Mouse (Mus musculus) c-Kit-negative CD71-positive TER-119-positive erythroid progenitor cells, embryonic 14.5 days (primary cell): ENCODE measurements around the gene Map7.

Experiments used
- DNase-seq: peaks from one replicate; pipeline ENCODE4 v3.0.0-alpha.2; 2013; ENCODE audit warnings: low read depth, low spot score

The Map7 gene

DNA sequence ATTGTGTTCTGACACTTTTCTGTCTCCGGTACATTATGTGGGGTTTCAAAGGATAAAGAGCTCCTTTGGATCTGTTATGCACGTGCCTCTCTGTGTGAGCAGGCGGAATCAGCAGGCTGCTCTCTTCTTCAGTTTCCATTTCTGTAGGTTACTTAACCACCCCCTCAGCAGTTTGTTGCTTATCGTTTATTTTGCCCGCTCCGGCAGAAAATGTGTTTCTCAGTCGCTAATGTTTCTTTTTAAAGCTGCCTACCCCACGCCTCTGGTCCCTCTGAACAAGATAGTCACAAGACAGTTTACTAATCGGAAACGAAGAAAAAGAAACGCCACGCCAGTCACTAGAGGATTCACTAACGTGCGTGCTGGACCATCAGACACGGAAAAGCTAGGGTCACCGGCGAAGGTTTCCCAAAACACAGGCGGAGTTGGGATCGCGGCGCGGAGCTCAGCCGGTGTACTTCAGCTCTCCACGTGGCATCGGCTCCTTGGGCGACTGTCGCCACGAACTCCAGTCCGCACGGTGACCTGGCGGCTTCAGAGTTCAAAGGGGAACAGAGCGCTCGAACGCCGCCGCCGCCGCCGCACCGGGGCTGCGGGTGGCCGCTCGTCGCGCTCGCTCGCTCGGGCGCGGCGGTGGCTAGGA lies at the start of gene Map7:
Gene Map7 (plus strand): TSS at position 342 of the 643 bp plus-strand sequence.
- DNase-seq, result no peak

GRCm38 (mm10) chr10:20101456-20101855 lies 46.8 kb upstream of the Map7 start:
- no peak for DNase-seq

GRCm38 (mm10) chr10:20104271-20104931 lies 43.9 kb upstream of the Map7 start:
- no peak for DNase-seq

- no peak for DNase-seq
Measured at GRCm38 (mm10) chr10:20105575-20105974, 42.7 kb upstream of the Map7 start.

DNA sequence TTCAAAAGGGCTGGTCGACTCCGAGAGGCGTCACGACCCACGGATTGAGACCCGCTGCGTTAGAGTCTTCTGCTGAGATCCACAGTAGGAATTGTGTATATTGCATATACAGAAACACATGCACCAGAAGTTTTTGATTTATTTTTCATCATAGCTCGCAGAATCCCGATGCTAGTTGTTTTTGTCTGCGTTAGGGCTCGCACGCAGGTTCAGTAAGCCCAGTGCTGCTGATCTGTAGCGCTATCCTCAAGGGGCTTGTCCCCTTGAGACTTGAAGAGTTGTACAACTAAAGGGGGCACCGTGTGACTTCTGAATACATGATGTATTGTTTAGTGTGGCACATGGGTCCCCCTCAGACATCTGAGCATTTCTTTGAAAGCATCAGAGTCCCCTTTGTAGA lies 41.2 kb upstream of the Map7 start:
- no peak for DNase-seq

DNA sequence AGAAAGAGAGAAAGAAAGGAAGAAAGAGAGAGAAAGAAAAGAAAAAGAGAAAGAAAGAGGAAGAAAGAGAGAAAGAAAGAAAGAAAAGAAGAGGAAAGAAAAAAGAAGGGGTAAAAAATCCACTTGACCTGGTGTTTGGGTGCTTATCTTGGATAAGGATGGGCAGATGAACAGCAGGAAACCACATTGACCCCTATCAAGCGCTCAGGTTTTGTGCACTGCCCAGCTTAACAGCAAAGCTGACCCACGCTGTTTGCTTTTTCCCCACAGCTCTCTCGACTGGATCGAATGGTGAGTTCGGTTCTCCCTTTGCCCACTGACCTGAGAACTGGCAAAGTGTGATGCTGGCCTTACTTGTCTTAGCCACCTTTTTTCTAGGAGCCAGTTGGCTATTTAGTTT lies 36.8 kb upstream of the Map7 start:
- no peak for DNase-seq

DNA sequence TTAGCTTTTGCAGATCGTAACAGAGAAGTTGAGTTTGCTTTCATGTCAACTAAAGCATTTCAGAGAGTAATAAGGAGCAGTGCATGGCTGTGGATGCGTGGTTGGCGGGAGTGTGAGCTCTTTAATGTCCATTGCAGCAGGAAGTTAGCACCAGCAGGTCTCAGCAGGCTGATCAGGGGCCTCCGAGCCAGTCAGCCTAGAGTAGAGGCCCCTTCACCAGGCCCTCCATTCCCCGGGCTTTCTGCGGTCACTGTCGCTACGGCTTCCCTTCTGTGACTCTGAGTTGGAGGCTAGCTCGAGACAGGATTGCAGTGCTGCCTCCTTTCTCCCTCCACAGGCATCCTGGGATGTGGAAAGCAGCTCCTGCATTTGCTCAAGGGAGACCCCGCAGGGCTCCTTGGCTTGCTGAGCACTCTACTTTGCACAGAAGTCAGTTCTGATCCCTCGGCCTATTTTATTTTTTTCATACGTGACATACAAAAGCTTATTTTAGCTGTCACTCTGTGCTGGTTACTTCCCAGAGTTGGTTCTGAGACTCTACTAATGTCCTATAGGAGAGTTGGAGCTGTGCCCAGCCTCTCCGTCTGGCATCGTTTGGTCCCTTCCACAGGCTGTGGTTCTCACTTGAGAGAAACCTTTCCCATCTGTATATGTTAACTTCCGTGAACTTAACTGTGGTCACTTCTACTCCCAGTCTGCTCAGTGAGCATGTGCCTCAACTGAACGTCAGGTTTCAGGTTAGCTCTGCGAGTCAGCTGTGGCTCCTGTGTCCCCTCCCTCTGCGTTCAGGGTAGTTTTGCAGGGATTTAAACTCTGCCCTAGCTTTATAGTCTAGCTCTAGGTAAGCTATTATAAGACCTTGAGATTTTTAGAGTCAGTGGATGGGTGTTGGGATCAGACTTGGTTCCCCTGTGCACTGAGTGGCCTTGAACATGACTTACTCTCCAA lies 36.0 kb upstream of the Map7 start:
- DNase-seq, result no peak

DNA sequence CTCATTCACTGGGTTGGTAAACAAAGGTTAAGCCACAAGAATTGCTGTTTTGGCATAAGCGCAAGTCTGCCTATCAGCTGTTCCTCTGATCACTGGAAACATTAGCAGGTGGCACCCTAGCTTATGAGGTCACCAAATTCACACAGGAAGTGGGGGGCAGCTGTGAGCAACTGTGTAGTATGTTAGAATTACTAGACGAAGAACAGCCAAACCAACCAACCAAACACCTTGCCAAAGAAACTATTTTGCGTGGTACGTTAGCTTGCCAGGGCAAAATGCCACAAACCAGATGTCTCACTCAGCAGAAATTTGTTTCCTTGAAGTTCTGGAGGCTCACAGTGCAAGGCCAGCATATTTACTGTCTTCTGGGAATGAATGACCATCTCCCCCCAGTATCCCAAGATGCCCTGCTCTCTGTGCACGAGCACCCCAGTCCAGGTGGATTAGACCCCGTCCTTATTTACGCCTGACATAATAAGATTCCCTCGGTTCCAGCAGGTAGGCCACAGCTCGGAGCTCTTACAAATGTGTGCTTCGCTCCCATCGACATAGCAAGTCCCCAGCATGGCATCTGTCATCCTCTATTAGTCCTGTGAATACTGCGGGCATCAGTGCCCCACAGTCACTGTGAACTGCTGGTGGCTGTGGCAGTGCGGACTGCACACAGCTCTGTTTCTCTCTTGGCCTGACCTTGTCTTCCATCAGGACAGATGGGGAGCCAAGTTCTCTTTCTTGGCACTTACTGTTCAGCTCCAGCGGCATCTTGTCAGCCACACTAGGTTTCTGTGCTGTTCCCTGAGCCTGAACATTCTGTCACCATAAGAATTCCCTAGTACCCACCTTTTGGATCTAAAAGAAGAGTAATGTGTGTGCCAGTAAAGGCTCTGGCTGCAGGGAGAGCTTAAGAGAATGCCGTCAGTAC lies 28.5 kb upstream of the Map7 start:
- DNase-seq, result no peak

DNA sequence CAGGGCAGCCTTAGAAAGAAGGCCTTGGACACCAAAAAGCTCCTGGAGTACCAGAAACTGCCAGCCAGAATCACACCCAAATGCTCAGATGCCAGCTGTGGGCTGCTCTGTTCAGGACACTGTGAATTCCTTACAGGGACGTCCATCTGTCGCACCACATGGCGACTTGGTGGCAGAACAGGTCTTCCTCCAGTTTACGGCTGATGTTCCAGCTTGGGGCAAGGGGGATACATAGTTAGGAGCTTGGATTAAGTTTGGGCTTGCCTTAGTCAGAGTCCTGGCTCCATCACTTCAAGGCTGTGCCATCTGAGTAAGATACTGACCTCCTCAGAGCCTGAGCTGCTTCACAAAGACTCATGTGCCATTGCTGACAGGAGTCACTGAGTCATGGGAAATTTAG lies 26.3 kb upstream of the Map7 start:
- no peak for DNase-seq

GRCm38 (mm10) chr10:20123401-20123800 lies 24.9 kb upstream of the Map7 start:
- DNase-seq, result no peak

GRCm38 (mm10) chr10:20124576-20124975 lies 23.7 kb upstream of the Map7 start:
- DNase-seq, result no peak

DNA sequence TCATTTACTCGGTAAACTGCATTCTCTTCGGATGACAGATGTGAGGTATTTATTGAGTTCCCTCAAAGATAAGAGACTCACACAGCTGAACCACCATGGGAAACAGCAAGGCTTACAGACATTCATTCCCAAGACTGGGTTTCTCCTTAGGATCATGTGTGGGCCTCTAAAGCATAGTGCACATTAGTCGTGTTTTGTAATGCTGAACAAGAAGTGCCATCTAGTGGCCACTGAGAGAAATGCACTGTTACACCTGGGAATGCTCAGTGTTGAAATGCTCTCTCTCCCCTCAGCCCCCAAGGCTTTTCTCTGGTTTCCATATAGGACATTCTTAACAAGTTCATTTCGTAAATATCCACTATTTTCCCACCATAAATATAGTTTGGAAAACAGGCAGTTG lies 23.0 kb upstream of the Map7 start:
- DNase-seq, result peak; percentile 29

- DNase-seq, result no peak
Measured at GRCm38 (mm10) chr10:20132933-20133652, 15.2 kb upstream of the Map7 start.

DNA sequence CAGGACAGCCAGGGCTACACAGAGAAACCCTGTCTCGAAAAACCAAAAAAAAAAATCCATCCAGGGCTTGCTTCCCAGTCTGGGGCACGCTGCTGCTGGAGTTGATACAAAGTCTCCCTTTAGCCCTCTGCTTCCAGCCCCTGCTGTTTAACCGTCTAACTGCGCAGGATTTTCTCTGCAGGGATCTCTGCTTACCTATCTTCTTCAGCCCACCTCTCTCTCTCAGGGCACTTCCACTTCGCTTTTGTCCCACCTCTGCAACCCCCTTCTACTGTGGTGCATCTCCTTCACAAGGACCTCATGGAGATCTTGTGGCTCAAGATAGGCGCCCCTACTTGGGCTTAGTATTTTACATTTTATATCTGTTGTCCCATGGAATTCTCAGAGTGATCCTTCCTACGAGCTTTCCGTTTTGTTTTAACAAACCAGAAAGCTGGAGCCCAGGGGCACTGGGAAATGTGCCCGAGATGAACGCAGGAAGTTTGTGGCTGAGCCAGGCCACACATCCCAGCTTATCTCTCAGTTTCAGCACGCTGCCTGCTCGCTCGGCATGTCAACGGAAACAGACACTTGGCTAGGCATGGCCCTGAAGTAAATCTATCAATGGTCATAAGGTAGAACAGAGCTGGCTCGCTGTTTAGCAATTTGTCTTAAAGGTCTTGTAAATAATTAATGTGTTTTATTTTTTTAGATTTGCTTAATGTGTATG lies 12.8 kb upstream of the Map7 start:
- no peak for DNase-seq

GRCm38 (mm10) chr10:20136505-20136904 lies 11.8 kb upstream of the Map7 start:
- no peak for DNase-seq

DNA sequence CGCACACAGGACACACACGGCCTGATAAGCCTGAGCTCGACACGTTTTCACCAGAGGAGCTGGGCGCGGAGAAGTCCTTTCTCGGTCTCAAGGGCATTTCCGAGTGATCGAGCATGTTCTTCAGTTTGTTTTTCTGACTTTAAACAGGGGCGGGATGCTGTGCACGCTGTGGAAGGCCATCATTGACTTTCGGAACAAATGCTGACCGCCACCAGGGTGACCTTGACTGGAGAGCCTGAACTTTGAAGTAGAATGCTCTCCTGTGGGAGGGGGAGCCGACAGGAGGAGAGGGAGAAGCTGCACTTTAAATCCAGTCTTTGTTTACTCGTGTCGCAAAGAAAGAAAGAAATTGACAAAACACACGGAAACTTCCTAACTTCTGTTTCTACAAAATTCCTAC lies 6.9 kb upstream of the Map7 start:
- no peak for DNase-seq

DNA sequence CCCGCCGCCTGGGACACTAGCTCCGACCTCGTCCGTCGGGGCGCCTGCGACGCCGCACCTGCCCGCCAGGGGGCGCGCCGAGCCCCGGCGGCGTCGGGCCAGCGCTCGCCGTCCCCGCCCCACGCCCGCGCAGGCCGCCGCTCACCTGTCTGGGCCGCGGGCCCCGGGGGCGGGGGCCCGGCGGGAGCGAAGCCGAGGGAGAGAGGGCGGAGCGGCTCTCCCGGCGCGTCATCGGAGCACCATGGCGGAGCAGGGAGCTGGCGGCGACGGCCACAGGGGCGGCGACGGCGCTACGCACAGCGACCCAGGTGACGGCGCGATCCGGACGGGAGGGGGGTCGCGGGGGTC lies 476 bp downstream of the Map7 start:
- DNase-seq, result no peak

DNA sequence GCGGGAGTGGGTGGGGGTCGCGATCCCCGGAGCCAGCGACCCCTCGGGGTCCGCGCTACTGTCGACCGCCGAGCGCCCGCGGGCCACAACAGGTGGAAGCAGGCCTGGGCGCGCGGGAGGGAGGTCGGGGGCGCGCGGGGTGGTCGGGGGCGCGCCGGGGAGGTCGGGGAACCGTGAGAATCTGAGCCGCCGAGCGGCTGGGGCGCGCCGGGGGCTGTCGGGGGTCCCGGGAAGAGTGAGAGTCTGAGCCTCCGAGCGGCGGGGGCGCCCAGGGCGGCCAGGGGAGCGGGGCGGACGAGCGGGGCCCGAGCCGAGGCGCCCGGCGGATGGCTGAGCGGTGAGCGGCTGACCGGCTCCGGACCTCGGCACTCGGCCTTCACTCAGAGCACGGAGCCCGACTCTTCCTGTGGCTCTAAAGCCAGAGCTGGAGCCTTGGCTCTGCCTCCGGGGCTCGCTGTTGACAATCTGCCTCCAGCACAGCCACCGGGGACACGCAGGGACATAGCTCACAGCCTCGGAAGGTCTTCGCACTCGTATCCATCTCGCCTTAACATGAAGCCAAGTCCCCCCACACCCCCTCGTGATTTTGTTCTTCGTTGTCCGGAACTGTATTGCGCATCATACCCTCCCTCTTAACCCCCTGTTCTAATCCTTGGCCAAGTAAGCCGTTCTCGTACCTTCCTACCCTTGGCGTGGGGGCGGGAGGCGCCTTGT lies 1.0 kb downstream of the Map7 start:
- no peak for DNase-seq

GRCm38 (mm10) chr10:20149835-20150355 lies 1.6 kb downstream of the Map7 start:
- DNase-seq, result no peak
